Mouse (Mus musculus) C2C12 (cell line): ENCODE measurements around the gene Gphb5.
"Not testable (repeated sequence)": the region's sequence is repeated elsewhere in the genome, so short reads cannot be mapped to it uniquely, and the experiment has no call there.

Experiments
- CTCF ChIP-seq: IDR thresholded peaks from one replicate; pipeline ENCODE4 v1.5.1; 2011; ENCODE audit not compliant: control insufficient read depth, insufficient read depth, insufficient read length
- FOSL1 ChIP-seq: IDR thresholded peaks from one replicate; pipeline ENCODE4 v1.8.0; 2011; ENCODE audit warnings: mild to moderate bottlenecking, low read length; ENCODE audit not compliant: poor library complexity, insufficient read depth, severe bottlenecking
- MAX ChIP-seq: IDR thresholded peaks from one replicate; pipeline ENCODE4 v1.6.1; 2011; ENCODE audit warnings: mild to moderate bottlenecking, control low read depth
- MYOD1 ChIP-seq: IDR thresholded peaks from one replicate; pipeline ENCODE4 v1.6.1; 2011; ENCODE audit warnings: low read depth; ENCODE audit not compliant: control insufficient read depth, insufficient read length
- MYOG ChIP-seq: IDR thresholded peaks from one replicate; pipeline ENCODE4 v1.6.1; 2011; ENCODE audit not compliant: control insufficient read depth, insufficient read length; ENCODE audit errors: extremely low read depth
- USF1 ChIP-seq: IDR thresholded peaks from one replicate; pipeline ENCODE4 v1.6.1; 2011; ENCODE audit warnings: low read depth, mild to moderate bottlenecking, control low read depth, moderate library complexity

DNA sequence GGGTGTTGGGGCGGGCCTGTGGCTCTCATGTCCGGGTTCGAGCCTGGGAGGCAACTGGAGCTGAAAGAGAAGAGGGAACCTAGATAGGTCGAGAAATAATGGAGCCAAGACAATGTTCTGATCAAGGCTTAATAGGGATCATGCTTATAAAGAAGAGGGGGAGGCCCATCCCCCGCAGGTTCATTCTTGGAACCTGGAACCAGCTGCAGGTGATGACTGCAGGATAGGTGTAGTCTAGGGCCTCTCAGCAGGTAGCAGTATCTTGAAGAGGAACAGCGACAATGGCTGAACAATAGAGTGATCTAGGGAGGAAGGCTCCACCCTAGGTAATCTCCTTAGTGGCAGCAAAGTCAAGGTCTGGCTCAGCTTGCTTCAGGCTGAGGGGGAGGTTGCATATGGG is 15.8 kb upstream of the Gphb5 start:
- TF ChIP-seq CTCF, MYOD1, MAX, USF1, FOSL1, MYOG: not testable (repeated sequence)
